ENCODE assay signal across 22 mouse cellular contexts in the genomic region with DNA sequence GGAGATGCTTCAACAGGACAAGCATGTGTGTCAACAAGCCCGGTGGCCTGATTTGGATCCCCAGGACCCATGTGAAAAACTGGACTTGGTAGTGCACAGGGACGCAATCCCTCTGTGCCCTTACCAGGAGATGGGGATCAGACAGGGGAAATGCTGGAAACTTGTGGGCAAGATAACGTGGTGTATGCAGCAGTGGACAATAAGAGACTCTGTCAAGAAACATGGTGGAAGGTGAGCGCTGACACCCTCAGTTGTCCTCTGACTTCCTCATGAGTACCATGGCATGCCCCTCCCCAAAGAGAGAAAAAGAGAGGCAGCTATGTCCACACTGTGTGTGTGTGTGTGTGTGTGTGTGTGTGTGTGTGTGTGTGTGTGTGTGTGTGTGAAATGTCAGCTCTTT. TPM values are rescaled to one million over a fixed set of nuclear protein-coding genes. Genes with fewer than 3 reads are reported as not detected.
DNase-seq lines count a peak whose midpoint lies in the region; ATAC-seq and TF ChIP-seq lines count a peak whose summit lies in the region.
"Had no signal": no experiment of that assay in that cellular context is flagged by ENCODE, and none has a peak within 500 bp of the region (broad histone marks: within the 10 kb centered on the region; RNA-seq: fewer than 3 reads in every experiment).

No protein-coding gene starts in this region.

- DNase-seq in heart, embryonic 10.5 days (ENCODE audit: low spot score) = peak; percentile 59
- no peak for DNase-seq in heart, adult 2 months
- peak; percentile 75 for DNase-seq in midbrain, embryonic 11.5 days (ENCODE audit: low spot score, missing footprints)
- no peak for DNase-seq in midbrain, postnatal 0 days (ENCODE audit: low spot score)
- DNase-seq: adrenal gland, adult 2 months; adrenal gland, postnatal 10 days; adrenal gland, postnatal 25 days; cerebellum, adult 11 months; cerebellum, adult 18-20 months; cerebellum, adult 8-10 months; cerebellum, adult 9-11 months; cerebellum, postnatal 14 days; cerebellum, postnatal 36 days; embryo, embryonic 11 days; forebrain, postnatal 0 days had no signal

- H3K27me3 ChIP-seq in heart, embryonic 10.5 days (ENCODE audit: insufficient read depth, poor library complexity, severe bottlenecking) = no peaks in the 10 kb centered on the region
- no peaks in the 10 kb centered on the region for H3K27me3 ChIP-seq in heart, adult 2 months (ENCODE audit: control insufficient read depth, insufficient read depth, low read length)
- H3K27me3 ChIP-seq in midbrain, embryonic 11.5 days (ENCODE audit: control insufficient read depth, insufficient read depth, low read length) = no peaks in the 10 kb centered on the region
- H3K27me3 ChIP-seq in midbrain, postnatal 0 days (ENCODE audit: insufficient read depth, low read length) = no peaks in the 10 kb centered on the region
- no peaks in the 10 kb centered on the region for H3K27me3 ChIP-seq in hindbrain, embryonic 13.5 days
- H3K27me3 ChIP-seq: embryonic facial prominence, embryonic 12.5 days; forebrain, embryonic 13.5 days; forebrain, embryonic 15.5 days had no signal

- intact Hi-C loops in heart, adult 2 months (cut with DNase I) = no loop called here

- ATAC-seq in midbrain, embryonic 11.5 days (ENCODE audit: low FRiP score) = no peak
- no peak for ATAC-seq in midbrain, postnatal 0 days (ENCODE audit: low FRiP score)
- no peak for ATAC-seq in hindbrain, embryonic 13.5 days (ENCODE audit: low FRiP score)
- ATAC-seq: forebrain, embryonic 13.5 days; forebrain, embryonic 15.5 days; forebrain, postnatal 0 days had no signal

- no peak overlapping the region for H3K4me3 ChIP-seq in heart, embryonic 10.5 days
- no peak overlapping the region for H3K4me3 ChIP-seq in heart, adult 2 months
- no peak overlapping the region for H3K4me3 ChIP-seq in midbrain, embryonic 11.5 days (ENCODE audit: low read depth, low read length)
- H3K4me3 ChIP-seq in midbrain, postnatal 0 days (ENCODE audit: low read depth, low read length) = no peak overlapping the region
- H3K4me3 ChIP-seq in hindbrain, embryonic 13.5 days = no peak overlapping the region
- H3K4me3 ChIP-seq: embryonic facial prominence, embryonic 12.5 days; forebrain, embryonic 13.5 days; forebrain, embryonic 15.5 days had no signal

- TF ChIP-seq EP300 in heart, adult 2 months (IDR thresholded peaks at IDR 0.05; ENCODE audit: insufficient read depth, low read depth, low read length) = no peak

- peaks cover 62% of the 10 kb centered on the region for H3K4me1 ChIP-seq in heart, embryonic 10.5 days
- H3K4me1 ChIP-seq in heart, adult 2 months (ENCODE audit: control insufficient read depth, insufficient read depth, low read length) = peaks cover 4% of the 10 kb centered on the region
- peaks cover 17% of the 10 kb centered on the region for H3K4me1 ChIP-seq in midbrain, embryonic 11.5 days (ENCODE audit: control insufficient read depth, insufficient read depth, low read length)
- H3K4me1 ChIP-seq in midbrain, postnatal 0 days (ENCODE audit: insufficient read depth, low read length) = peaks cover 6% of the 10 kb centered on the region
- H3K4me1 ChIP-seq in hindbrain, embryonic 13.5 days (replicated peaks) = peaks cover 32% of the 10 kb centered on the region

- no peak overlapping the region; the same call in 1 of the 2 replicates for H3K27ac ChIP-seq in heart, embryonic 10.5 days
- no peak overlapping the region for H3K27ac ChIP-seq in heart, adult 2 months
- H3K27ac ChIP-seq in midbrain, embryonic 11.5 days (ENCODE audit: low read depth, low read length) = no peak overlapping the region
- no peak overlapping the region for H3K27ac ChIP-seq in midbrain, postnatal 0 days (ENCODE audit: low read depth, low read length)
- H3K27ac ChIP-seq in hindbrain, embryonic 13.5 days = no peak overlapping the region
- H3K27ac ChIP-seq: embryonic facial prominence, embryonic 12.5 days; forebrain, embryonic 13.5 days; forebrain, embryonic 15.5 days had no signal

- no peak overlapping the region for H3K4me2 ChIP-seq in midbrain, embryonic 11.5 days
- H3K4me2 ChIP-seq in midbrain, postnatal 0 days (ENCODE audit: low read depth, low read length, poor library complexity, severe bottlenecking) = no peak overlapping the region
- H3K4me2 ChIP-seq in hindbrain, embryonic 13.5 days = no peak overlapping the region
- H3K4me2 ChIP-seq: embryonic facial prominence, embryonic 12.5 days; forebrain, embryonic 13.5 days; forebrain, embryonic 15.5 days had no signal

- no peaks in the 10 kb centered on the region for H3K9me3 ChIP-seq in heart, embryonic 10.5 days
- no peaks in the 10 kb centered on the region for H3K9me3 ChIP-seq in midbrain, embryonic 11.5 days (ENCODE audit: control insufficient read depth, low read length)
- H3K9me3 ChIP-seq in midbrain, postnatal 0 days (ENCODE audit: low read length) = no peaks in the 10 kb centered on the region
- H3K9me3 ChIP-seq in hindbrain, embryonic 13.5 days = no peaks in the 10 kb centered on the region
- H3K9me3 ChIP-seq: embryonic facial prominence, embryonic 12.5 days; forebrain, embryonic 13.5 days; forebrain, embryonic 15.5 days had no signal

- WGBS in heart, embryonic 10.5 days = 83% methylated on average over 4 of the region's 4 CpGs
- WGBS in heart, adult 2 months = 100% methylated on average over 4 of the region's 4 CpGs
- 90% methylated on average over 4 of the region's 4 CpGs for WGBS in midbrain, embryonic 11.5 days
- 90% methylated on average over 4 of the region's 4 CpGs for WGBS in midbrain, postnatal 0 days
- WGBS in hindbrain, embryonic 13.5 days = 96% methylated on average over 4 of the region's 4 CpGs

- TF ChIP-seq POLR2A in heart, adult 2 months (IDR thresholded peaks at IDR 0.05; ENCODE audit: insufficient read depth, low read depth, low read length) = no peak

- no peak for TF ChIP-seq CTCF in heart, adult 2 months (IDR thresholded peaks at IDR 0.05)
- no peak for TF ChIP-seq CTCF in midbrain, postnatal 0 days (IDR thresholded peaks at IDR 0.05)

- H3K9ac ChIP-seq in heart, adult 2 months (ENCODE audit: low read depth, low read length) = no peak overlapping the region
- no peak overlapping the region for H3K9ac ChIP-seq in midbrain, embryonic 11.5 days (ENCODE audit: low read length)
- H3K9ac ChIP-seq in midbrain, postnatal 0 days (replicated peaks; ENCODE audit: low read length, poor library complexity, severe bottlenecking) = no peak overlapping the region
- H3K9ac ChIP-seq in hindbrain, embryonic 13.5 days = no peak overlapping the region
- H3K9ac ChIP-seq: embryonic facial prominence, embryonic 12.5 days; forebrain, embryonic 13.5 days; forebrain, embryonic 15.5 days; forebrain, postnatal 0 days had no signal

- H3K36me3 ChIP-seq in heart, embryonic 10.5 days = no peaks in the 10 kb centered on the region
- H3K36me3 ChIP-seq in heart, adult 2 months (ENCODE audit: control insufficient read depth, insufficient read depth, low read length) = peaks cover 2% of the 10 kb centered on the region
- H3K36me3 ChIP-seq in midbrain, embryonic 11.5 days (ENCODE audit: control insufficient read depth, insufficient read depth, low read length) = no peaks in the 10 kb centered on the region
- no peaks in the 10 kb centered on the region for H3K36me3 ChIP-seq in midbrain, postnatal 0 days (ENCODE audit: insufficient read depth, low read length)
- no peaks in the 10 kb centered on the region for H3K36me3 ChIP-seq in hindbrain, embryonic 13.5 days
- H3K36me3 ChIP-seq: embryonic facial prominence, embryonic 12.5 days; forebrain, embryonic 15.5 days had no signal

- H3K79me2 ChIP-seq in heart, adult 2 months (replicated peaks; ENCODE audit: control insufficient read depth, insufficient read depth, low read length) = no peaks in the 10 kb centered on the region

RNA-seq across cellular contexts. Expression of a gene that starts 14.4 kb away (rescaled TPM):
- polyA plus RNA-seq in heart, embryonic 10.5 days (2016; fragmentation: Nextera tagmentation; extraction: Ambion mirVana) = 0.23 and 0.40 TPM in 2 replicates
- not detected for total RNA-seq in heart, adult 2 months (2021)
- polyA plus RNA-seq in heart, adult 2 months (2012; rRNA removed) = 0.08 and 0.38 TPM in 2 replicates
- 0.06 TPM in 1 of 2 replicates, not detected in the other for polyA plus RNA-seq in midbrain, embryonic 11.5 days (2014; fragmentation: Nextera tagmentation; extraction: Ambion mirVana)
- total RNA-seq in midbrain, postnatal 0 days (2014; rRNA removed) = 0.57 and 0.77 TPM in 2 replicates
- polyA plus RNA-seq in midbrain, postnatal 0 days (2015; fragmentation: Nextera tagmentation; extraction: Ambion mirVana) = 0.69 and 0.94 TPM in 2 replicates
- polyA plus RNA-seq in hindbrain, embryonic 13.5 days (2015; fragmentation: Nextera tagmentation; extraction: Ambion mirVana) = 0.42 and 0.56 TPM in 2 replicates
- total RNA-seq: adrenal gland, adult 2 months; adrenal gland, postnatal 10 days; adrenal gland, postnatal 25 days; common myeloid progenitor, adult 5-6 weeks; MEL had no signal
- polyA plus RNA-seq: adrenal gland, adult 2 months; forebrain, embryonic 11.5 days; forebrain, embryonic 13.5 days had no signal

Comparison
In these comparisons a context has a peak if more than half of its experiments do, and no peak if none do; other contexts are left out.
1. DNase-seq: peak in heart, embryonic 10.5 days (single experiment) and midbrain, embryonic 11.5 days (single experiment); none in heart, adult 2 months (0 of 2) and midbrain, postnatal 0 days (single experiment).